Mouse (Mus musculus) midbrain, postnatal 0 days (tissue): ENCODE results near the gene Parp9. TPM values are rescaled to one million over a fixed set of nuclear protein-coding genes. Genes with fewer than 3 reads are reported as not detected.

Experiments used
- ATAC-seq: fragments of 200-750 bp; cut with Nextera tagmentation; 2 replicates; pipeline ENCODE4 v1.8.0; 2017; ENCODE audit warnings: moderate number of reproducible peaks, mild to moderate bottlenecking, moderate TSS enrichment, moderate library complexity; ENCODE audit not compliant: low FRiP score
- DNase-seq: peaks from one replicate; pipeline ENCODE4 v3.0.0-alpha.2; 2015; ENCODE audit warnings: low spot score
- H3K27ac ChIP-seq: fragments of 300-500 bp; sonication (generic); 2 replicates; pipeline ENCODE4 v1.5.1; 2014; ENCODE audit warnings: low read depth, mild to moderate bottlenecking, low read length, mixed read lengths
- H3K27me3 ChIP-seq: fragments of 300-500 bp; sonication (generic); 2 replicates; pipeline ENCODE4 v1.6.1; 2014; ENCODE audit warnings: low read length, control low read depth, mixed read lengths; ENCODE audit not compliant: insufficient read depth
- H3K36me3 ChIP-seq: fragments of 300-500 bp; sonication (generic); 2 replicates; pipeline ENCODE4 v1.6.1; 2014; ENCODE audit warnings: low read length, control low read depth, mixed read lengths; ENCODE audit not compliant: insufficient read depth
- H3K4me1 ChIP-seq: fragments of 300-500 bp; sonication (generic); 2 replicates; pipeline ENCODE4 v1.6.1; 2014; ENCODE audit warnings: mild to moderate bottlenecking, control low read depth, antibody characterized with exemption, low read length, mixed read lengths; ENCODE audit not compliant: insufficient read depth
- H3K4me2 ChIP-seq: fragments of 300-500 bp; sonication (generic); 2 replicates; pipeline ENCODE4 v1.6.1; 2014; ENCODE audit warnings: low read depth, mild to moderate bottlenecking, low read length, mixed read lengths; ENCODE audit not compliant: poor library complexity, severe bottlenecking
- H3K4me3 ChIP-seq: fragments of 300-500 bp; sonication (generic); 2 replicates; pipeline ENCODE4 v1.5.1; 2014; ENCODE audit warnings: low read depth, mild to moderate bottlenecking, low read length, moderate library complexity
- H3K9ac ChIP-seq: fragments of 300-500 bp; sonication (generic); replicated peaks from 2 replicates; pipeline ENCODE4 v1.6.1; 2014; ENCODE audit warnings: mild to moderate bottlenecking, low read length, moderate library complexity, mixed read lengths; ENCODE audit not compliant: poor library complexity, severe bottlenecking
- H3K9me3 ChIP-seq: fragments of 300-500 bp; sonication (generic); 2 replicates; pipeline ENCODE4 v1.6.1; 2016; ENCODE audit warnings: low read length, control low read depth
- CTCF ChIP-seq: IDR thresholded peaks from 2 replicates; pipeline ENCODE4 v1.5.1; 2016; ENCODE audit warnings: antibody characterized with exemption, mild to moderate bottlenecking
- WGBS: fragments of 180-500 bp; shearing (Covaris S2); extraction: QIAGEN DNeasy Blood & Tissue Kit; methylation state at CpG from one replicate; pipeline ENCODE4 v1.1.7; 2014; 5-methylcytosine and 5-hydroxymethylcytosine counted together
- polyA plus RNA-seq: library from polyadenylated mRNA; unstranded; fragments of >200 nt; fragmentation: Nextera tagmentation; extraction: Ambion mirVana; gene quantifications from 2 replicates; pipeline ENCODE4 v1.2.1, GENCODE M21; 2015
- total RNA-seq: library from RNA; depleted of rRNA; stranded (reverse); fragments of >200 nt; gene quantifications from 2 replicates; pipeline ENCODE4 v1.2.3, GENCODE M21; 2014

Gene Parp9
- total and polyA plus RNA-seq, 2 experiments from 2014 or later: 1.9 to 3.0 TPM

DNA sequence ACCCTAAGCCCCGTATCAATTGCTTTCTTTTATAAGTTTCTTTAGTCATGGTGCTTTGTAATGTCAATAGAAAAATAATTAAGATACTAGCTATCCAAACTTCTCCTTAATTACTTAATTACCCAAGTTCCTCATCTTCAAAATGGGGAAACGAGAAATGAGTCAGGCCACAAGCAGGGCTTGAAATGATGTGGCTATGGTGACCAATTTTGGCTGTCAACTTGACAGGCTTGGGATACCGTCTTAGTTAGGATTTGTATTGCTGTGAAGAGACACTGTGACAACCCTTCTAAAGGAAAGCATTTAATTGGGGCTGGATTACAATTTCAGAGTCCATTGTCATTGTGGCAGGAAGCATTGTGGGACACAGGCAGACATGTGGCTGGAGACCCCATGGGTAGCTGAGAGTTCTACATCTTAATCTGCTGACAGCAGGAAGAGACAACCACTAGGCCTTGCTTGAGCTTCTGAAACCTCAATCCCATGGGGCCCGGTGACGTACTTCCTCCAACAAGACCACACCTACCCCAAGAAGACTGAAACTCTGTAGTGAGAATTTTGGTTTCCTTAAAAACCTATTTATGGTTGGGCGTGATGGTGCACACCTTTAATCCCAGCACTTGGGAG lies 35.1 kb upstream of the Parp9 start:
- H3K27me3 ChIP-seq: no peaks in the 10 kb centered on the region
- H3K9ac ChIP-seq: no peak overlapping the region
- H3K4me1 ChIP-seq: no peaks in the 10 kb centered on the region
- no peak overlapping the region for H3K4me3 ChIP-seq
- H3K4me2 ChIP-seq: no peak overlapping the region
- DNase-seq (no peak), ATAC-seq (no peak)
- 68% methylated on average over 6 of the region's 6 CpGs for WGBS
- H3K36me3 ChIP-seq: no peaks in the 10 kb centered on the region
- no peak for TF ChIP-seq CTCF
- no peaks in the 10 kb centered on the region for H3K9me3 ChIP-seq
- no peak overlapping the region for H3K27ac ChIP-seq

DNA sequence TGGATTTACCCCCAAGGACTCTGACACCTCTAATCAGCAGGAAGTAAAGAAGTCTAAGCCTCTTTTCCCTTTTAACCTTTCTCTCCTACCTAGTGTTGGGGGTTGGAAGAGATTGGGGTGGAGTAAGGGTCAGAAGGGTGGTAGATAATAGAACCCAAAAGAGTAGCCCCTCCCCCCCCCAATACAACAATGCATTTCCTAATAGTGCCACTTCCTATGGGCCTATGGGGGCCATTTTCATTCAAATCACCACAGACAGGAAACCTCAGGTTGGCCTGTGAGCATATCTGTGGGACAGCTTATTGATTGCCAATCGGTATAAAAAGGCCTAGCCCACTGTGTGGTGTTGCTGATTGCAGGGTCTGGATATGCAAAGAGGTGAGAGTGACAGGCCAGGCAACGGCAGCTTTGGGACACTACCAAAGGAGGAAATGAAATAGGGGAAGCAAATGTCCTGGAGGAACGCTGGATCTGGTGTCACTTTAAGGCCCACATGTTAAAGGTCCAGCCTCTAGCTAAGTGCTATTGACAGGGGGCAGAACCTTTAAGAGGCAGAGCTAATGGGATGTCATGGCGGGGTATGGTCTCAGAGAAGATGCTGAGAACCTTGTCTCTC lies 34.0 kb upstream of the Parp9 start:
- Histone ChIP-seq H3K9me3 (no peaks in the 10 kb centered on the region), H3K4me2 (no peak overlapping the region), H3K4me3 (no peak overlapping the region), H3K9ac (no peak overlapping the region), H3K36me3 (no peaks in the 10 kb centered on the region), H3K4me1 (no peaks in the 10 kb centered on the region), H3K27me3 (no peaks in the 10 kb centered on the region), H3K27ac (no peak overlapping the region)
- ATAC-seq (no peak), DNase-seq (no peak)
- TF ChIP-seq CTCF: no peak
- 76% methylated on average over 4 of the region's 4 CpGs for WGBS

DNA sequence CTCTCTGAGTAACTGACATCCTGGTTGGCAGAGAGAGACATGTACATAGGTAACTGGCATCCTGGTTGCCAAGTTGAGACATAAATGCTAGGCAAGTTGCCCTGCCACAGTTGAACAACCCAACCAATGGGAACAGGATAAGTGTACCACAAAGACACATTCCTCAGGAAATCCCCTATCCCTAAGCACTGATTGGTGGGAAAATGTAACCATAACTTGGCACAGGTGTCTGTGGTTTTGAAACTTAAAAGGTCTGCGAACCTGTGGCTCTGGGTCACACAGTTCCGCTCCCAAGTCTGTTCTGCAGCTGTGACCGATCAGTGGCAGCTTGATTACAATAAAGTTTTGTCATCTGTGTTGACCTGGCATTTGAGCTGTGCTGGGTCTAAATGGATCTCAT lies 32.9 kb upstream of the Parp9 start:
- Histone ChIP-seq H3K9ac (no peak overlapping the region), H3K4me1 (no peaks in the 10 kb centered on the region), H3K4me3 (no peak overlapping the region), H3K4me2 (no peak overlapping the region), H3K9me3 (no peaks in the 10 kb centered on the region), H3K36me3 (no peaks in the 10 kb centered on the region), H3K27ac (no peak overlapping the region), H3K27me3 (no peaks in the 10 kb centered on the region)
- no peak for ATAC-seq
- no peak for TF ChIP-seq CTCF
- no peak for DNase-seq
- WGBS: 96% methylated on average over 3 of the region's 3 CpGs

- Histone ChIP-seq H3K4me1 (no peaks in the 10 kb centered on the region), H3K4me3 (no peak overlapping the region), H3K27me3 (no peaks in the 10 kb centered on the region), H3K36me3 (no peaks in the 10 kb centered on the region), H3K9me3 (no peaks in the 10 kb centered on the region), H3K9ac (no peak overlapping the region), H3K4me2 (no peak overlapping the region), H3K27ac (no peak overlapping the region)
- WGBS: 87% methylated on average over 6 of the region's 6 CpGs
- DNase-seq (no peak), ATAC-seq (no peak)
- no peak for TF ChIP-seq CTCF
These were observed 32.3 kb upstream of the Parp9 start for GRCm38 (mm10) chr16:35905819-35906485.

- no peak for DNase-seq
- no peak overlapping the region for H3K4me2 ChIP-seq
- H3K9me3 ChIP-seq: no peaks in the 10 kb centered on the region
- no peaks in the 10 kb centered on the region for H3K27me3 ChIP-seq
- H3K9ac ChIP-seq: no peak overlapping the region
- no peak overlapping the region for H3K4me3 ChIP-seq
- no peaks in the 10 kb centered on the region for H3K4me1 ChIP-seq
- H3K36me3 ChIP-seq: no peaks in the 10 kb centered on the region
- 85% methylated on average over 7 of the region's 7 CpGs for WGBS
- ATAC-seq: no peak
- no peak for TF ChIP-seq CTCF
- H3K27ac ChIP-seq: no peak overlapping the region
These were observed 31.4 kb upstream of the Parp9 start for GRCm38 (mm10) chr16:35906887-35907286.
